Mouse (Mus musculus) kidney, embryonic 16.5 days (tissue): Measurements from ENCODE around the gene Tmem139. TPM values are rescaled to one million over a fixed set of nuclear protein-coding genes. Genes with fewer than 3 reads are reported as not detected.

ENCODE experiments used
- ATAC-seq: fragments of 200-750 bp; cut with Nextera tagmentation; 2 replicates; pipeline ENCODE4 v1.8.0; 2017; ENCODE audit warnings: moderate TSS enrichment; ENCODE audit not compliant: low FRiP score, low TSS enrichment
- H3K27ac ChIP-seq: fragments of 300-500 bp; sonication (generic); 2 replicates; pipeline ENCODE4 v1.5.1; 2014; ENCODE audit warnings: low read length
- H3K27me3 ChIP-seq: fragments of 300-500 bp; sonication (generic); 2 replicates; pipeline ENCODE4 v1.6.1; 2014; ENCODE audit warnings: low read length, control low read depth, mixed read lengths; ENCODE audit not compliant: insufficient read depth
- H3K36me3 ChIP-seq: fragments of 300-500 bp; sonication (generic); 2 replicates; pipeline ENCODE4 v1.6.1; 2014; ENCODE audit warnings: low read length, control low read depth, mixed read lengths; ENCODE audit not compliant: insufficient read depth
- H3K4me1 ChIP-seq: fragments of 300-500 bp; sonication (generic); 2 replicates; pipeline ENCODE4 v1.6.1; 2014; ENCODE audit warnings: low read length, control low read depth, mixed read lengths; ENCODE audit not compliant: insufficient read depth
- H3K4me2 ChIP-seq: fragments of 300-500 bp; sonication (generic); replicated peaks from 2 replicates; pipeline ENCODE4 v1.6.1; 2014; ENCODE audit warnings: low read depth, low read length
- H3K4me3 ChIP-seq: fragments of 300-500 bp; sonication (generic); 2 replicates; pipeline ENCODE4 v1.5.1; 2014; ENCODE audit warnings: mild to moderate bottlenecking, low read length
- H3K9ac ChIP-seq: fragments of 300-500 bp; sonication (generic); replicated peaks from 2 replicates; pipeline ENCODE4 v1.6.1; 2014; ENCODE audit warnings: low read length
- H3K9me3 ChIP-seq: fragments of 300-500 bp; sonication (generic); 2 replicates; pipeline ENCODE4 v1.6.1; 2016; ENCODE audit warnings: low read length, control low read depth
- WGBS: fragments of 180-500 bp; shearing (Covaris S2); extraction: QIAGEN DNeasy Blood & Tissue Kit; methylation state at CpG from one replicate; pipeline ENCODE4 v1.1.7; 2014; 5-methylcytosine and 5-hydroxymethylcytosine counted together
- polyA plus RNA-seq: library from polyadenylated mRNA; unstranded; fragments of >200 nt; fragmentation: Nextera tagmentation; extraction: Ambion mirVana; gene quantifications from 2 replicates; pipeline ENCODE4 v1.2.1, GENCODE M21; 2015

Gene Tmem139
- polyA plus RNA-seq: 4.6 and 4.9 TPM in 2 replicates

- H3K27ac ChIP-seq: no peak within 1 kb of the TSS
- H3K4me1 ChIP-seq: peaks cover 5% of the 10 kb centered on the region; the same call in 1 of the 2 replicates
- H3K36me3 ChIP-seq: no peaks in the 10 kb centered on the region
- WGBS: 17% methylated on average over 20 of the region's 20 CpGs
- H3K4me3 ChIP-seq: peak within 1 kb of the TSS; percentile 38
- H3K4me2 ChIP-seq: peak within 1 kb of the TSS; percentile 51
- peak within 1 kb of the TSS; percentile 48 for H3K9ac ChIP-seq
- no peaks in the 10 kb centered on the region for H3K27me3 ChIP-seq
- no peak for ATAC-seq
- no peaks in the 10 kb centered on the region for H3K9me3 ChIP-seq
These were observed at the start of gene Tmem139 for GRCm38 (mm10) chr6:42261524-42262170. TSS of gene Tmem139 (plus strand) at chr6:42261970.

DNA sequence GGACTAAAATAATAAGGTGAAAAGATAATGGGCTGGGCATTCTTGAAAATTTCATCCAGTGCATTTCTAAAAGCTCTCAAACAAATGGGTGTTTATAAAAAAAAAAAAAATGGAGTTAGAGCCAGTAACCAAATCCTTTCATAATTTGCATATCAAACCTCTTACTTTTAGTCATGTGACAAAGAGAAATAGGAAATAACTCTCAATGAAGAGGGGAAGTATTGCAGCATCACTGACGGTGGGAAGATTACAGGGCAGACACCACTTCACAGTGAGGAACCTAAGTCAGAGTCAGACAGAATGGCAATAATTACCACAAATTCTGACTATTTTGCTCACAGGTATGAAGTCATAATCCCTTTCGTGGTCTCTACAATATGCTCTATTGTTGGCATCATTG is 46.7 kb upstream of the Tmem139 start, which contains the start of gene Tas2r144:
TSS of gene Tas2r144 (plus strand) at position 301 of the 400 bp plus-strand sequence.
- Histone ChIP-seq H3K4me2 (no peak within 1 kb of the TSS), H3K9ac (no peak within 1 kb of the TSS), H3K4me3 (no peak within 1 kb of the TSS), H3K27me3 (no peaks in the 10 kb centered on the region), H3K27ac (no peak within 1 kb of the TSS), H3K9me3 (no peaks in the 10 kb centered on the region), H3K4me1 (no peaks in the 10 kb centered on the region), H3K36me3 (no peaks in the 10 kb centered on the region)
- WGBS: 93% methylated on average over 2 of the region's 2 CpGs
- no peak for ATAC-seq

DNA sequence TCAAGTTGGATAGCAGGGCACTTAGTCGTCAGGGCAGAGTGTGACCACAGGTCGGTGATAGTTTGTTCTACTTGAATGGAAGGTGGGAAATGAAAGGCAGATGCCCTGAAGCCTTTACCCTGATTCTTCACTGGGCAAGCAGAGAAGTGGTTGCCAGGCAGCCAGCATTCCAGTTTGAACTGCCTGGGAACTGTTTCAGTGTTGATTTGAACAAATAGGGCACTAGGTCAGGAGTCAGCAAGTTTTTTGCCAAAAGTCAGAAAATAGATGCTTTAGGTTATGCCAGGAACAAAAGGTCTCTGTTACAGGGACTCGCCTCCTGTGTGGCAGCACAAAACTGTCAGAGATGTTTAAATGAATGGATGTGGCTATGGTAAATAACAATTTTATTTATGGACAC is 39.5 kb upstream of the Tmem139 start:
- no peak overlapping the region for H3K4me3 ChIP-seq
- H3K9me3 ChIP-seq: no peaks in the 10 kb centered on the region
- H3K4me2 ChIP-seq: no peak overlapping the region
- no peaks in the 10 kb centered on the region for H3K4me1 ChIP-seq
- ATAC-seq: no peak
- no peaks in the 10 kb centered on the region; the same call in 1 of the 2 replicates for H3K27me3 ChIP-seq
- no peak overlapping the region for H3K9ac ChIP-seq
- WGBS: 58% methylated on average over 3 of the region's 3 CpGs
- no peak overlapping the region for H3K27ac ChIP-seq
- no peaks in the 10 kb centered on the region for H3K36me3 ChIP-seq

DNA sequence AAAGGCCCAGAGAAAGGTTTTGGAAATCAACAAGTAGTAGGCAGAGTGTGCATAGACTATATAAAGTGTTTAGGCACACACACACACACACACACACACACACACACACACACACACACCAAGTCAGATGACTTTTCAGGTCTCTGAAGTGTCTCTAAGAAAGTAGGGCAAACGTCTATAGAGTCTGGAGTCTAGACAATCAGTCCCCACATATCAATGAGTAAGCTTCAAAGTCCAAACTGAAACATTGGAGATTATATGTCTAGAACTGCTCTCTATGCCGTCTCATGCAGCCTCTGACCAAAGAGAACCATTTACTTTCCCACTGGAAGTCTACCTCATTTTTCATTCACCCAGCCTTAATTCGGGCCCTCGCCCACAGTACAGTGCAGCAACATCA is 36.7 kb upstream of the Tmem139 start:
- Histone ChIP-seq H3K27me3 (no peaks in the 10 kb centered on the region; the same call in 1 of the 2 replicates), H3K9ac (no peak overlapping the region), H3K9me3 (no peaks in the 10 kb centered on the region), H3K27ac (no peak overlapping the region), H3K4me3 (no peak overlapping the region), H3K4me1 (no peaks in the 10 kb centered on the region), H3K4me2 (no peak overlapping the region), H3K36me3 (no peaks in the 10 kb centered on the region)
- ATAC-seq: no peak
- 74% methylated on average over 4 of the region's 4 CpGs for WGBS

- WGBS: 32% methylated on average over 17 of the region's 17 CpGs
- no peak overlapping the region for H3K9ac ChIP-seq
These were observed 34.3 kb upstream of the Tmem139 start for GRCm38 (mm10) chr6:42227240-42228101.

DNA sequence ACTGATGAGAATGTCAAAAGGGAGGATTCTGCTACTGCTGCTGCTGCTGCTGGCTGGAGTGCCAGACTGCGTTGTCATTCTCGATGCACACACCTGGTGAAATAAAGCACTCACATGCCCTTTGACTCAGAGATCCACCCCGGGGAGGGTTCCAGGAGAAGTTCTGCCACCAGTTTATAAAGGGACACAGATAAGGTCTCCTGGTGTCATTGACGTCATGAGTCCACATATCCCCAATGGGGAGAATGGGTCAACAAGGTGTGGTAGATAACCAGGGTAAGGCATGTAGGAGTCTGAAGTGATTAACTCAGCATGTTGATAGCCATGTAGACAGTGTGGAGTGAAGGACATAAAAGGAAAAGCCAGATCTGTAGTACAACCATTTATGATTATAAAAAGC is 32.2 kb upstream of the Tmem139 start:
- Histone ChIP-seq H3K9ac (no peak overlapping the region), H3K4me2 (no peak overlapping the region), H3K36me3 (no peaks in the 10 kb centered on the region), H3K27me3 (no peaks in the 10 kb centered on the region), H3K4me1 (no peaks in the 10 kb centered on the region), H3K27ac (no peak overlapping the region), H3K9me3 (no peaks in the 10 kb centered on the region), H3K4me3 (no peak overlapping the region)
- no peak for ATAC-seq
- 65% methylated on average over 4 of the region's 4 CpGs for WGBS

More at GRCm38 (mm10) chr6:42227240-42228101, 34.3 kb upstream of the Tmem139 start:
- no peak for ATAC-seq
- H3K36me3 ChIP-seq: no peaks in the 10 kb centered on the region
- no peaks in the 10 kb centered on the region for H3K9me3 ChIP-seq
- H3K4me1 ChIP-seq: no peaks in the 10 kb centered on the region
- no peak overlapping the region for H3K4me3 ChIP-seq
- H3K27ac ChIP-seq: no peak overlapping the region
- no peaks in the 10 kb centered on the region; the same call in 1 of the 2 replicates for H3K27me3 ChIP-seq
- no peak overlapping the region for H3K4me2 ChIP-seq

GRCm38 (mm10) chr6:42231191-42231590 is 30.6 kb upstream of the Tmem139 start:
- Histone ChIP-seq H3K4me1 (no peaks in the 10 kb centered on the region), H3K4me2 (no peak overlapping the region), H3K27me3 (no peaks in the 10 kb centered on the region), H3K36me3 (no peaks in the 10 kb centered on the region), H3K9ac (no peak overlapping the region), H3K4me3 (no peak overlapping the region), H3K27ac (no peak overlapping the region), H3K9me3 (no peaks in the 10 kb centered on the region)
- WGBS: 92% methylated on average over 3 of the region's 3 CpGs
- no peak for ATAC-seq

- no peaks in the 10 kb centered on the region for H3K9me3 ChIP-seq
- H3K36me3 ChIP-seq: no peaks in the 10 kb centered on the region
- no peak overlapping the region for H3K4me3 ChIP-seq
- ATAC-seq: no peak
- no peaks in the 10 kb centered on the region for H3K4me1 ChIP-seq
- H3K4me2 ChIP-seq: no peak overlapping the region
- 72% methylated on average over 6 of the region's 6 CpGs for WGBS
- no peak overlapping the region for H3K27ac ChIP-seq
- no peak overlapping the region for H3K9ac ChIP-seq
- no peaks in the 10 kb centered on the region for H3K27me3 ChIP-seq
These were observed 24.4 kb upstream of the Tmem139 start for GRCm38 (mm10) chr6:42237276-42237805.

DNA sequence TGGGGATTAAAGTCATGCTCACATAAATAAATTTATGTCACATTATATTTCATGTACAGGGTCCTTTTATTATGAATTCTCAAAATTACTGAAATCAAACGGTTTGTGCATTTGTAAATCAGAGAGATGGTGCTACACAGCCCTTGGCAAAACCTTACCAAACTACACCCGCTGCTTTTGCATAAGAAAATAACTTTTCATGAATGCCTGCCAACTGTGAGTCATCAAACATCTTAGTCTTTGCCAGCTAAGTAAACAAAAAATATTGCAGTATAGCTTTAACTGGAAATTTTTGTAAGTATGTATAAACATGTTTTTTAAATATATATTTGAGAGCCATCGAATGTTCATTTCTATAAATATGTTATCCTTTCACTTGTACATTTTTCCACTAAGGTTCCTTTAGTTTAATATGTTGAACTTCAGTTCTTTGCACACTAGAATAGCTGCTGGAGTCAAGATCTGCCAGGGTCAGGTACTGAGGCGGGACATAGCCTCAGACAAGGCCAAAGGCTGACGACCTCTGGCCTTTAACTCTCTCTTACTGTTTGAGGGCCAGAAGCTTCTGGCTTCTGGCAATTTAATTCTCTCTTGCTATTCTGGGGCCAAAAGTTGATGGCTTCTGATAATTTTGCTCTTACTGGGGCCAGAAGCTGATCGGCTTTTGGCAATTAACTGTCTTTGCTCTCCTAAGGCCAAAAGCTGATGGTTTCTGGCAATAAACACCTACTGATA is 20.3 kb upstream of the Tmem139 start:
- 75% methylated on average over 6 of the region's 6 CpGs for WGBS
- Histone ChIP-seq H3K4me3 (no peak overlapping the region), H3K9me3 (no peaks in the 10 kb centered on the region), H3K27ac (no peak overlapping the region), H3K36me3 (no peaks in the 10 kb centered on the region), H3K4me1 (no peaks in the 10 kb centered on the region), H3K9ac (no peak overlapping the region), H3K27me3 (no peaks in the 10 kb centered on the region), H3K4me2 (no peak overlapping the region)
- ATAC-seq: no peak
